Mouse (Mus musculus) liver, embryonic 13.5 days (tissue): ENCODE measurements at regions not wholly inside any gene's neighbourhood (a gene's known extent, or its start where the extent isn't known, plus 50 kb on each side); places are given as distances from the start of the nearest gene placed in this dataset.

Experiments used
- ATAC-seq: fragments of 200-750 bp; cut with Nextera tagmentation; 2 replicates; pipeline ENCODE4 v1.8.0; 2017; ENCODE audit warnings: low read depth, mild to moderate bottlenecking, moderate number of reproducible peaks, moderate library complexity
- DNase-seq: peaks from one replicate; pipeline ENCODE4 v3.0.0; 2022
- H3K27ac ChIP-seq: fragments of 300-500 bp; sonication (generic); 2 replicates; pipeline ENCODE4 v1.5.1; 2015; ENCODE audit warnings: moderate library complexity, mild to moderate bottlenecking, inconsistent platforms
- H3K27me3 ChIP-seq: fragments of 300-500 bp; sonication (generic); 2 replicates; pipeline ENCODE4 v1.6.1; 2015; ENCODE audit warnings: mild to moderate bottlenecking, inconsistent platforms
- H3K36me3 ChIP-seq: fragments of 300-500 bp; sonication (generic); 2 replicates; pipeline ENCODE4 v1.6.1; 2015; ENCODE audit warnings: mild to moderate bottlenecking, inconsistent platforms
- H3K4me1 ChIP-seq: fragments of 300-500 bp; sonication (generic); replicated peaks from 2 replicates; pipeline ENCODE4 v1.6.1; 2015; ENCODE audit warnings: inconsistent platforms
- H3K4me2 ChIP-seq: fragments of 300-500 bp; sonication (generic); 2 replicates; pipeline ENCODE4 v1.6.1; 2015; ENCODE audit warnings: inconsistent platforms, mild to moderate bottlenecking, moderate library complexity
- H3K4me3 ChIP-seq: fragments of 300-500 bp; sonication (generic); replicated peaks from 2 replicates; pipeline ENCODE4 v1.5.1; 2015; ENCODE audit warnings: mild to moderate bottlenecking, inconsistent platforms
- H3K9ac ChIP-seq: fragments of 300-500 bp; sonication (generic); 2 replicates; pipeline ENCODE4 v1.6.1; 2015; ENCODE audit warnings: mild to moderate bottlenecking, inconsistent platforms
- H3K9me3 ChIP-seq: fragments of 300-500 bp; sonication (generic); replicated peaks from 2 replicates; pipeline ENCODE4 v1.6.1; 2016; ENCODE audit warnings: inconsistent platforms
- WGBS: fragments of 180-500 bp; shearing (Covaris S2); methylation state at CpG from one replicate; pipeline ENCODE4 v1.1.7; 2015; ENCODE audit not compliant: insufficient replicate concordance; 5-methylcytosine and 5-hydroxymethylcytosine counted together

DNA sequence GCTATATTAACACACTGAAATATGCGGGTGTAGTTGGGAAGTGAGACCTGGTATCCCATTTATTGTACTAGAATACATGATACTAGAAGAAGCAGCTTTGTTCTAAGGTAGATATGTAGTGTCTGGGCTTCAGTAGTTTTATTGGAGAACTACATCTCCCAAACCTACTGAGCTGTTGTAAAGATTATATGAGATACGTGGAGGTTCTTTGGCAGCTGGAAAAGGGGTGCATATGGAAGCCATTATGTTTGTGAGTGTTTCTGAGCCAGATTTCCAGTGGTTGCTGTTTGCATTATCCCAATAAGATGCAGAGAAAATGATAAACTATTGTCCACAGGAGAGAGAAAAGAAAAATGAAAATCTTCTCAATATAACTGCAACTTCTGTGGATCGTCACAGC, 171.1 kb upstream of the Ccdc54 start:
- 63% methylated on average over 3 of the region's 3 CpGs for WGBS
- Histone ChIP-seq H3K9me3 (no peaks in the 10 kb centered on the region), H3K27me3 (no peaks in the 10 kb centered on the region), H3K9ac (no peak overlapping the region), H3K27ac (no peak overlapping the region), H3K4me3 (no peak overlapping the region), H3K4me1 (no peaks in the 10 kb centered on the region), H3K36me3 (no peaks in the 10 kb centered on the region), H3K4me2 (no peak overlapping the region)
- ATAC-seq (no peak), DNase-seq (no peak)

DNA sequence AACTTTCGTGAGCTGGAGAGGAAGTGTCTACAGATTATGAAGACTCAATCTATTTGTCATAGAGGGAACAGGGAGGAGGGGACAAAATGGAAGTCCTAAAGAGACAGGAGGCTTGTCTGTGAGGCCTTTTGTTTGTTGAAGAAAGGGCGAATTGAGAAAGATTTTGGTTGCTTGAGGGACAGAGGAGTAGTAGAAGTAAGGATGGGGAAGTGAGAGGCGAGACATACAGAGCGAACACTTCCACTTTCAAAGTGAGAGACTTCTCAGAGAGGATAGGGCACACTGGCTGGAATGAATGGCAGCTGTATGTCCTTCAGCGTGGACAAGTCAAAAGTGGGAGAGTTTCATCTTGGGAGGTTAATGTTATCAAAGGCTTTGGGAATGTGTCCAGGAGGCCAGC, 169.0 kb upstream of the Ccdc54 start:
- no peaks in the 10 kb centered on the region for H3K36me3 ChIP-seq
- H3K4me3 ChIP-seq: no peak overlapping the region
- H3K9ac ChIP-seq: no peak overlapping the region
- H3K4me1 ChIP-seq: no peaks in the 10 kb centered on the region
- no peak overlapping the region for H3K4me2 ChIP-seq
- ATAC-seq (no peak), DNase-seq (no peak)
- WGBS: 56% methylated on average over 5 of the region's 5 CpGs
- no peak overlapping the region for H3K27ac ChIP-seq
- H3K27me3 ChIP-seq: no peaks in the 10 kb centered on the region
- H3K9me3 ChIP-seq: no peaks in the 10 kb centered on the region

DNA sequence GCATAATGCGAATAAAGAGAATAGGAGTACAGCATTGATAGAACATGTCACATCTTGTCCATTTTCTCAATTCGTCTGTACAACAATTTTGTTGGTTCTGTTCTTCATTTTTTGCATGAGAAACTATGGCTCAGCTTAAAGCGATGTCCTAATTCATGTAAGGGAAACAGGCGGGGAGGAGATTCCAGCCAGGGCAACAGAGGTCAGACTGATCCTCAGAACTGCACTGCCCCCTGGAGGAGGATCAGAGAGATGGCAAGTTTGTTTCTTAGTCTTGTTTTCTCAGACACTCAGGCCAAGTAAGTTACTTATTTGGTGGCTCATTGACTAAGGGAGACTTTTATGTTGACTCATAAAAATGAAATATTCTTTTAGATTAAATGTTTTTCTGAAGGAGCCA, 165.7 kb upstream of the Ccdc54 start:
- WGBS: 32% methylated on average over 4 of the region's 4 CpGs
- DNase-seq (peak; percentile 9), ATAC-seq (no peak)
- no peaks in the 10 kb centered on the region for H3K27me3 ChIP-seq
- no peak overlapping the region for H3K4me3 ChIP-seq
- no peak overlapping the region for H3K9ac ChIP-seq
- H3K9me3 ChIP-seq: no peaks in the 10 kb centered on the region
- no peaks in the 10 kb centered on the region for H3K36me3 ChIP-seq
- H3K27ac ChIP-seq: no peak overlapping the region
- H3K4me1 ChIP-seq: peaks cover 3% of the 10 kb centered on the region
- no peak overlapping the region for H3K4me2 ChIP-seq

DNA sequence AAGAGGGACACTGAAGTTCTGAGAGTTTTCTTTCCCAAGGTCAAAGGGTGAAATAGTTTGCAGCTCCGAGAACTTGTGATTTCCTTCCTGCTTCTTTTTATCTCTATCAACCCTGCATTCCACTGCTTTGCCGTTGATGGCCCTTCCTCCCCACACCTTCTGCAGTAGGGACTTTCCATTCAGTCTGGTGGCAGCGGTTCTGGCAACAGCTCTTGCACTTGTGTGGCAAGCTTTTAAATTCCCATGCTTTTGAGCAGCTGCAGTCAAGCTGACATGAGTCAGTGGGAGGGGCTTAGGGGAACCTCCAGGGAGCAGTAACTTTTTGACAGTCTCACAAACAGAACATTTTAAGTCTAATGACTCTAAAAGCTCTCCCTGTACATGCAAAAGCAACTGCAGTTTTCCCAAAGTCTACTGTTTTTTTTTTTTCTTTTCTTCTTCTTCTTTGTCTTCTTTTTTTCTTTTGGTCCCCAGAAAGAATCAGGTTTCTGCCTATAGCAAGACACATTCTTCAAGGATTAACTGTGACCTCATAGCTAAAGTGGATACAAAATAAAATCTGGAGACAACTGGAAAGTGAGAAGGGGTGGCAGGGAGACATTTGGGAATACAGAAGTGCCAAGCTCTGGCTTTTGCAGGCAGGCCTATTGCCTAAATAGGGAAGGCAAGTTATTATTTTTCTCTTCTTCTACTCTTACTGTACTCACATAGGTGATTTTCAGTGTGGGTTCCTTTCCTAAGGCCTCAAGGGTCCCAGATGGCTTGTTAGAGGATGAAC, 162.8 kb upstream of the Ccdc54 start:
- Histone ChIP-seq H3K4me1 (peaks cover 3% of the 10 kb centered on the region), H3K27me3 (no peaks in the 10 kb centered on the region), H3K9ac (no peak overlapping the region), H3K27ac (no peak overlapping the region), H3K9me3 (no peaks in the 10 kb centered on the region), H3K4me3 (no peak overlapping the region), H3K36me3 (no peaks in the 10 kb centered on the region), H3K4me2 (no peak overlapping the region)
- DNase-seq (no peak), ATAC-seq (no peak)
- WGBS: 9% methylated on average over 3 of the region's 3 CpGs

DNA sequence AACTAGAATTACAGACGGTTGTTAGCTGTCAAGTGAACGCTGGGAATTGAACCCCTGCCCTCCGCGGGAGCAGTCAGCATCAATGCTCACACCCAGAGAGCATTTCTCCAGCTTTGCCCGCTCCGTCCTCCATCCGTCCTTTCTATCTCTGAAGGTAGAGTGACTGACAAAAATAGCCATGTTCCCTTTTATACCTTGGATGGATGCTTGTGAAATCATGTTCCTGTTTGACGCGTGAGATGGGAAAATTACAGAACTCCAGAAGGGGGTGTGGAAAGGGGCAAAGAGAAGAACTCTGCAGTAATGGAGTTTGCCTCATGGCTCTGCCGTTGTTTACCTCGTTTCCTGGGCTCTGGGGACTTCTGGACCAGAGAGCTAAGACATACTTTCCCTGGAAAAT, 162.1 kb upstream of the Ccdc54 start:
- Histone ChIP-seq H3K27me3 (no peaks in the 10 kb centered on the region), H3K4me1 (peaks cover 3% of the 10 kb centered on the region), H3K9me3 (no peaks in the 10 kb centered on the region), H3K27ac (no peak overlapping the region), H3K4me3 (no peak overlapping the region), H3K9ac (no peak overlapping the region), H3K4me2 (no peak overlapping the region), H3K36me3 (no peaks in the 10 kb centered on the region)
- DNase-seq: no peak
- 63% methylated on average over 11 of the region's 11 CpGs for WGBS
- no peak for ATAC-seq

DNA sequence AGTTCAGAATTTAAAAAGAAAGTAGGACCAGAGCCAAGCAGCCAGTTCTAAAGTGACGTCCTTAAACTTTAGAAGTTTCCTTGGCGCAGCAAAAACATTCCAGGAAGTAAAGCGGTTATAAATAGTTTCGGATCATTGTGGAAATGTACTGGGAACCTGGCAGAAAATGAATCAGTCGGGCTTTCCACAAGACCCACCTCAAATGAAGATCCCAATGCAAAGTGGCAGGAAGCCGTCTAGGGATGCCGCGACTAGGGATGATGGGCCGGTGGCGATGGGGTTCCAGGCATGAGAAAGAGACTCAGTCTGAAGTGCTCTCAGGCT, 161.3 kb upstream of the Ccdc54 start:
- Histone ChIP-seq H3K27me3 (no peaks in the 10 kb centered on the region), H3K4me2 (no peak overlapping the region), H3K9me3 (no peaks in the 10 kb centered on the region), H3K9ac (no peak overlapping the region), H3K27ac (no peak overlapping the region), H3K4me3 (no peak overlapping the region), H3K36me3 (no peaks in the 10 kb centered on the region), H3K4me1 (peaks cover 3% of the 10 kb centered on the region)
- ATAC-seq (no peak), DNase-seq (no peak)
- WGBS: 67% methylated on average over 10 of the region's 10 CpGs

DNA sequence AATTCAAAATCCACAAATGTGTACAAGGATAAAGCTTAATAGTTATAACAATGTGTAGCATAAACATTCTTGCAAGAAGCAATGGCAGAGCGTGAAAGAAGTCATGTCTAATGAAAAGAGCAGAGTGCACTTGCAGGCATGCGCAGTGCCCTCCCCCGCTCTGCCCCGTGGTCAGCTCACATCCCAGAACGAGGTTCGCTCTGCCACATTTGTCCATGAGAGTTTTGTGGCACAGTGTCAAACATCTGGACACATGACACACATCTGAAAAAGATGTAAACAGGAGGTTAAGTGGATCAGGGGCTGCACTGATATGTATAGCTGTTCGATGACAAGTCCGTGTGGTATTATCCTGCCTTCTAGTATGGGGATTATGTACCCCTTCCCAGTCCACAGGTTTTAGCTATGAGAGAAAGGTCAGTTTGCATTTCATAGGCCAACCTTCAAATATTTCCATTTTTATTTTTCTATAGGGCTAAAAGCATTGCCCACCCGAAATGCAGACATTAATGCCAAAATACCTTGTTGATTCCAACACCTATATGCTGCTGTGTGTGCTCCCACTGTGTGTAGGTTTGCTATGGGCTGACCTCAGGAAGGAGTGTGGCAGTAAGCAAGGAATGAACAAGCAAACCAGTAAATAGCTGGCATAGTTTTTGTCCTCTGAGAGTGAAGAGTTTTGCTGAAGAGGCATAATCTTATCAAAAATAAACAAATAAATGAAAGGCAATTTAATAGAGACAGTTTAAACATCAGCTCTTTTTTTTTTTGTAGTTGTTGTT, 160.7 kb upstream of the Ccdc54 start:
- WGBS: 69% methylated on average over 9 of the region's 9 CpGs
- DNase-seq: no peak
- Histone ChIP-seq H3K36me3 (no peaks in the 10 kb centered on the region), H3K9ac (no peak overlapping the region), H3K4me2 (no peak overlapping the region), H3K4me3 (no peak overlapping the region), H3K27me3 (no peaks in the 10 kb centered on the region), H3K27ac (no peak overlapping the region), H3K4me1 (peaks cover 3% of the 10 kb centered on the region), H3K9me3 (no peaks in the 10 kb centered on the region)
- no peak for ATAC-seq

DNA sequence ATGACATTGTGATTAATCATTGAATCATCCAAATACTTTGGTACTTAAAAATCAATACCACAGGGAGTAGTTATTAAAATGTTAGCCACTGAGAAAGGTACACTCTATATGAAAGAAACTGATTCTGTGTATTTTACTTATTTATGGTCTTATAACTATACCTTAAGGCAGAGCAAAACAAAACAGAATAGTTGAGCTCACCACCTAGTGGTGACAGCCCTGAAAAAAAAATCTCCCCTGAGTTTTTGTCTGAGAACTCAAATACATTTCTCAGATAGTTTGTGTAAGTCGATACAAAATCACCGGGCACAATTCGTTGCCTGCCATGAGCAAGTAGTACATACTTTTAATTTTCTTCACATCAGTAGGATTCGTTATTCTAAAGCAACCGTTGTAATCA, 156.7 kb upstream of the Ccdc54 start:
- Histone ChIP-seq H3K4me3 (no peak overlapping the region), H3K4me2 (no peak overlapping the region), H3K27me3 (no peaks in the 10 kb centered on the region), H3K27ac (no peak overlapping the region), H3K9ac (no peak overlapping the region), H3K9me3 (no peaks in the 10 kb centered on the region), H3K36me3 (no peaks in the 10 kb centered on the region), H3K4me1 (no peaks in the 10 kb centered on the region)
- ATAC-seq (no peak), DNase-seq (no peak)
- WGBS: 79% methylated on average over 5 of the region's 5 CpGs

DNA sequence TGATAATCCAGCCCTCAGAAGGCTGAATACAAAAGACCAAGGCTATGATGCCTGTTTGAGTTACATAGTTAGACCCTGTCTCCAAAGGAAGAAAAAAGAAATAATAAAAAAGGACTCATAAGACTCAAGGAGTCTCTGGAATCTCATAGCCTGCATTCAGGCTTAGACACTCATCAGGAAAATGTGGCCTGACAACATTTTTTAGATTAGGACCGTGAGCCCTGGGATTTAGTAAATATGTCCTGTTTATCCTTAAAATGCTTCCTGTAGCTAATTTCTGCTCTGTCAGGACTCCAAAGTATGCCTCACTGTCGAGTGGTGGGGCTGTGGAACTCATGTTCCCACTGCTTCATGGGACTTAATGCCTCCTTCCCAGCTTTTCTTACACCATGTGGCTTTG, 154.8 kb upstream of the Ccdc54 start:
- Histone ChIP-seq H3K36me3 (no peaks in the 10 kb centered on the region), H3K4me2 (no peak overlapping the region), H3K9ac (no peak overlapping the region), H3K9me3 (no peaks in the 10 kb centered on the region), H3K27me3 (no peaks in the 10 kb centered on the region), H3K27ac (no peak overlapping the region), H3K4me1 (no peaks in the 10 kb centered on the region), H3K4me3 (no peak overlapping the region)
- no peak for ATAC-seq
- WGBS: 34% methylated on average over 2 of the region's 2 CpGs
- DNase-seq: no peak

DNA sequence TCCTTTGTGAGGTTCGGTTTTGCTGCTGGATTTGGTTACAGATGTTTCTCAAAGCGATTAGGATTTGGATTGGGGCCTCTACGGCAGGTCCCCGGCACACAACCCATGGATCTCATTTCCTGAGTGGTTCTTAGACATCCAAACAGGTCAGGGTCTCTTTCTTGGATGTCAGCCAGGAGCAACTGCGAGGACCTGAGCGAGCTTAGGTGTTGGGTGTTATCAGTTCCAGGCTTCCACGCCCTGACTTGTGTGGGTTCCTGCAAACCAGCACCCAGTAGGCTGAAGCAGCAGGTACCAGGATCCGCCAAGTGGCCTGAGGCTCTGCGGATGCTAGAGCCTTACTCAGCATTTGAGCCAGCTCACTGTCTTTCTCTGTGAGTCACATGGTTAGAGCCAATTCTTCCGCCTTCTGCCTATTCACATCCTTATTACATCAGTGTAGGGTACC, 146.5 kb upstream of the Ccdc54 start:
- Histone ChIP-seq H3K27me3 (no peaks in the 10 kb centered on the region), H3K4me3 (peak overlapping the region; percentile 51), H3K9me3 (no peaks in the 10 kb centered on the region), H3K27ac (no peak overlapping the region), H3K9ac (peak overlapping the region; percentile 34; the same call in 1 of the 2 replicates), H3K4me2 (peak overlapping the region; percentile 68), H3K36me3 (no peaks in the 10 kb centered on the region), H3K4me1 (peaks cover 14% of the 10 kb centered on the region)
- DNase-seq: no peak
- WGBS: 18% methylated on average over 10 of the region's 10 CpGs
- no peak for ATAC-seq

DNA sequence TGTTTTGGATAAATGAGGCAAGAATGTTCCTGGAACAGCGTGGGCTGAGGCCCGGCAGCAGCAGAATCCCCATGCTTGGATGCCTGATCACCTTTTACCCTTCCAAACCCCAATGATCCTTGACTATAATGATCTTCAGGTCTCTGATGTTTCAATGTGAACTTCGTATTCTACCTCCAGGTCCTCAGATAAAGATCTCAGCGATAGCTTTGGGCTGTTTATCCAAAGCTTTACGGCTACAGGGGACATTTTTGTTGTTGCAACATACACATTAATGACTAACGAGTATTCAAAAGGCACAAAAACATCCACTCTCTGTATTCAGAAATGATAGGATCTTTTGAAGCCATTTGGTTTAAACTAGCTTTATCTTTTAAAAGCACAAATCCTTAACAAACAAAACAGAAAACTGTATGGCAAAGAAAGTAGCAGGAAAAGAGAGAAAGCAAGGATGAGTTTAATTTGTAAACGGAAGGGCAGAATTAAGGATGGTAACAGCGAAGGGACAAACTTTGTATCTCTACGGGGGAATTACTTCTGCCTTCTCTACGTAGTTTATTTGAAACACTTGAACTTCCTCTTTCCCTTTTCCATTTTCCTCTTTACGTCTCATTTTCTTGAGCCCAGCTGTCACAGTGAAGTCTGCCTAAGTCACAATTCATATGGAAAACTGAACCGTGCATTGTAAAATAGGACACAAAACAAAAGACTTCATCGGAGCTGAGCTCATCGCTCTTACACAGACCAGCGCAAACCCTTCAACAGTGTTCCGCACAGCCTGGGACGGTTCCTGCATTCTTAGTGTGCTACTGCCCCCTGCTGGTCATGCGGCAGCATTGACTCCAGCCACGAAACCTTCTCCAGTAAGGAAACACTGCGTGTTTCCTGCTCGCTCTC, 145.4 kb upstream of the Ccdc54 start:
- WGBS: 6% methylated on average over 21 of the region's 21 CpGs
- H3K27me3 ChIP-seq: peaks cover 6% of the 10 kb centered on the region; the same call in 1 of the 2 replicates
- no peaks in the 10 kb centered on the region for H3K36me3 ChIP-seq
- no peaks in the 10 kb centered on the region for H3K9me3 ChIP-seq
- DNase-seq (peak; percentile 68), ATAC-seq (peak; percentile 69)
- H3K9ac ChIP-seq: peak overlapping the region; percentile 49; the same call in 1 of the 2 replicates
- H3K4me3 ChIP-seq: peak overlapping the region; percentile 51
- H3K27ac ChIP-seq: no peak overlapping the region
- peaks cover 20% of the 10 kb centered on the region for H3K4me1 ChIP-seq
- H3K4me2 ChIP-seq: peak overlapping the region; percentile 68
